Mouse (Mus musculus): ENCODE results near the gene Akap8.

The Akap8 gene

GRCm38 (mm10) chr17:32283771-32284221 is 37.2 kb downstream of the Akap8 start:
- DNase-seq (ENCODE audit: low read depth, low spot score), result peak; percentile 79

GRCm38 (mm10) chr17:32283341-32283740 is 37.7 kb downstream of the Akap8 start:
- DNase-seq (ENCODE audit: low read depth, low spot score), result peak; percentile 51

GRCm38 (mm10) chr17:32281611-32282310 is 39.3 kb downstream of the Akap8 start:
- no peak for DNase-seq (ENCODE audit: low read depth, low spot score)

- peak; percentile 84 for DNase-seq (ENCODE audit: low read depth, low spot score)
These were observed 39.9 kb downstream of the Akap8 start for GRCm38 (mm10) chr17:32281126-32281525.

- no peak for DNase-seq (ENCODE audit: low read depth, low spot score)
These were observed 40.5 kb downstream of the Akap8 start for GRCm38 (mm10) chr17:32280575-32280974.

GRCm38 (mm10) chr17:32277201-32277600 is 43.8 kb downstream of the Akap8 start:
- no peak for DNase-seq (ENCODE audit: low read depth, low spot score)

- no peak for DNase-seq (ENCODE audit: low read depth, low spot score)
These were observed 45.5 kb downstream of the Akap8 start for GRCm38 (mm10) chr17:32275568-32275967.

GRCm38 (mm10) chr17:32269151-32269550 is 51.9 kb downstream of the Akap8 start:
- DNase-seq (ENCODE audit: low read depth, low spot score), result no peak

- no peak for DNase-seq (ENCODE audit: low read depth, low spot score)
These were observed 52.5 kb downstream of the Akap8 start for GRCm38 (mm10) chr17:32268540-32268960.

- DNase-seq (ENCODE audit: low read depth, low spot score), result no peak
These were observed 52.9 kb downstream of the Akap8 start for GRCm38 (mm10) chr17:32268096-32268495.

GRCm38 (mm10) chr17:32267617-32268016 is 53.4 kb downstream of the Akap8 start:
- DNase-seq (ENCODE audit: low read depth, low spot score), result no peak

GRCm38 (mm10) chr17:32263672-32264071 is 57.4 kb downstream of the Akap8 start:
- no peak for DNase-seq (ENCODE audit: low read depth, low spot score)

- no peak for DNase-seq (ENCODE audit: low read depth, low spot score)
These were observed 58.0 kb downstream of the Akap8 start for GRCm38 (mm10) chr17:32262831-32263559.

- peak; percentile 26 for DNase-seq (ENCODE audit: low read depth, low spot score)
These were observed 62.2 kb downstream of the Akap8 start for GRCm38 (mm10) chr17:32258869-32259268.

- no peak for DNase-seq (ENCODE audit: low read depth, low spot score)
These were observed 63.1 kb downstream of the Akap8 start for GRCm38 (mm10) chr17:32257944-32258343.

GRCm38 (mm10) chr17:32257452-32257851 is 63.6 kb downstream of the Akap8 start:
- DNase-seq (ENCODE audit: low read depth, low spot score), result no peak

GRCm38 (mm10) chr17:32256896-32257295 is 64.1 kb downstream of the Akap8 start:
- DNase-seq (ENCODE audit: low read depth, low spot score), result no peak
